Mouse (Mus musculus) cerebellum, adult 18-20 months (tissue): ENCODE data around the gene Mcu.

Source experiments
- DNase-seq, 2 experiments: peaks; one replicate each; pipeline ENCODE4 v3.0.0; 2021

Gene Mcu

DNA sequence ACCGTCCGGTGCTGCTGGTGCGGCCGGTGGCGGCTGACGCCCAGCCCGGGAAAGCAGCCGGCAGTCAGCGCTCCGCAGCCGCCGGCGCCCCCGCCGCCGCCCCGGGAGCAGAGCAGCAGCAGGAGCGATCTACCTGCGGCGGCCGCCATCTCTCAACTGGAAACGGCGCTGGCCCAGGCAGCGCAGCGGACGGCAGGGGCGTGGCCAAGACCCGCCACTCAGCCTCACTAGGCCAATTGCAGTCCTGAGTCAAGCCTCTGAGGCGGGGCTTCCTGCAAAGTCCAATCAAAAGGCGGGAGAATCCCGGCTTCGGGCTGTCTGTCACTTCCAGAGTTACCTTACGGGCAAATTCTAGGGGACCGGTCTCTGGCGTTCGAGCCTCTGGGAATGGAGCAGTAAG lies at the start of gene Mcu:
Mcu (minus strand) TSS at position 171 of the 400 bp plus-strand sequence.
- peak; percentile 97 to 98 for DNase-seq

DNA sequence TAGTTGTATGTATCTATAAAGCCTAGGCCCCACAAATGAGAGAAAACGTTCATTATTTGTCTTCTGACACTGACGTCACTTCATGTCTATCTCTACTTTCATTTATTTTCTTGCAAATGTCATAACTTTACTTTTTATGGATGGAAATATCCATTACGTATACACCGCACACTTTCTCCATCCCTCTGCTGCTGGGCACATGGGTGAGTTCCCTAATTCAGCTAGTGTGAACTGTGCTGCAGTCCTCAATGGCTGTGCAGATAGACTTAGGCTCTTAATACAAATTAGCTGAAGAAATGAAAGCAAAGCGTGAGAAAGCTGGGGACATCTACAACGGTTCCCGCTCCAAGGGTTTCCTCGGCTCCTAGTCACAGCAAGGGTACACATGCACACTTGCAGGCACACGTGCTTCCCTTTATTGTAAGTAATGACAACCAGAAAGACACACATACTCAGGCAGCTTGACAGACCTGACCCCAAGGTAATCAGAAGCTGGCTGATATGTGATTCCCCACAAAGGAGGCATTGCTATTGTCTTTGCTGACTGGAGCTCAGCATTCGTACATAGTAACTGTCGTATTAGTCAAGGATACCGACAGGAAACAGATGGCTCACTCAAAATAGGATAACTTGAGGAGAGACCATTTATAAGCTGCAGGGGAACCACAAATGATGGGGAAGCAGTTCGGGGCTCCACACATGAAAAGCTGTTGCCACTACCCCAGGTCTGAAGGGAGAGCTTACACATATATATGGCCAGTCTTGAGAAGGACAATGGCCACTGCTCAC lies 49.2 kb upstream of the Mcu start:
- DNase-seq, result peak in 1 of 2 experiments; percentile 19

DNA sequence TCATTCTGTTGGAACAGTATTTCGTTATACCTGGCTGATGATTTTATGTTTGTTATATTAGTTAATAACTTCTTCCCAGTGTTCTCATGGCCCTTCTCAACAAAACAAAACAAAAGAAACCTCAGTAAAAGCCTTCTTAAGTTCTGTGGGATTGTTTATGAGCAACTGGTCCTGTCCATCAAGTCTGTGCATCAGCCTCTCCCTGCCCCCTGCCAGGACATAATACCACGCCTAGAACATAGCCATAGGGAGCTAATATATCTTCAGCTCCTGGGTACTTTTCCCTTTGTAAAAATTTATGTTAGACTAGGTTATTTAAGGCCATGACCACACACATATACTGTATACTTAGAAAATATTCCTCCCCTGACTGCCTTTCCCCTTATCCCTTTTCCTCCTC lies 48.3 kb upstream of the Mcu start:
- DNase-seq, result no peak

DNA sequence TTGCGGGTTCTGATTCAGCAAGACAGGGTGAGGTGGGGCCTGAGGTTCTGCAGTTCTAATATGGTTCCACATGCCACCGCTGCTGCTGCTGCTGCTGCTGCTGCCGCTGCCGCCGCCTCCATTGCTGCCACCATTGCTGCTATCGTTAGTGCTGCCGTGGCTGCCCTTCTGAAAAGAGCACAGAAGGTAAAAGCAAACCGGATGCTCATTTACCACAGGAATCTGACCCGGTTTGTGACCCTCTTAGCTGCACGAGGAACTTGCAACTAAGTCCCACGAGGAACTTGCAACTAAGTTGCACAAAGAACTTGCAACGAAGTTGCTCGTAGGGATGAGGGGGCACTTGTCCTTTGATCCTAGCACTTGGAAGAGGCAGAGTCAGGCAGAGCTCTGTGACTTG lies 40.3 kb upstream of the Mcu start:
- no peak for DNase-seq

DNA sequence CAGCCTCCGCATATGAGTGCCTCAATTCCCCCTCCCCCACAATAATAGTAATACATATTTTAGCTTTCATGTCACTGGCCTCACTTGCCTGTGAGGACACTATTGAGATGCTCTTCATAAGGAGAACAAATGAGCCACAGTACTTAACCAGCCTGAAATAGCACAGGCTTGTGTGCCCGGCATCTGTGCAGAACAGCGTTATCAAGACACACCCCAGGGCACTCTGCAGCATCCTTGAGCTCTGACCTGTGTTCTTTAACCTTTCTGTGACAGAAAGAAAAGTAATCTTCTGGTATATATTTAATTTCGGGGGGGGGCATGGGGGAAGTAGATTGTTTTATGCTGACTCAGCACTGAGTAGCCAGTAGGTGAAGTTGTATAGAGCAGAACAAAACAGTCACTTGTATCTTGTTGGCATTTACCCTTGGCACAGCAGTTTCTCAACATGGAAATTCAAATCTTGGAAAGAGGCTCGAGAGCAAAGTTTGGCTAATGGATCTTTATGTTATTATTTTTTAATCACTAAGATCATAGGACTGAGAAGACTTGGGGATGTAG lies 30.4 kb upstream of the Mcu start:
- no peak for DNase-seq

DNA sequence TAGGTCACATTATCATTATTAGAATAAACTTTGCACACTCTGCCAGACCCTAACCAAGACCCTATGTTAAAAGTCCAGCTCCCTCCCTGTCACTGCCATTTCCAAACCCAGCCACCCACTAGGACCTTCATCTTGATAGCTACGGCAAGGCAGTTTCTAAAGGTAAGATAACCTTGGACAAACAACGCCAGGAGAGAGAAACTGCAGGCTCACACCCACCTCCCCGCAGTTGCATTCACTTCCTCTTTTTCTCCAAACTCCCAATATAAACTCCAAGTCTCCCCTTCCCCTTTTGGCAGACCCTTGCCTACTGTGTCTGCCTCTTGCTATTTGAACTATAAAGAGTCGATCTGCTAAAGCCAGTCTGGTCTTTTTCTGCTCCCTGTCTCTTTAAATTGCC lies 28.7 kb upstream of the Mcu start:
- DNase-seq, result no peak

DNA sequence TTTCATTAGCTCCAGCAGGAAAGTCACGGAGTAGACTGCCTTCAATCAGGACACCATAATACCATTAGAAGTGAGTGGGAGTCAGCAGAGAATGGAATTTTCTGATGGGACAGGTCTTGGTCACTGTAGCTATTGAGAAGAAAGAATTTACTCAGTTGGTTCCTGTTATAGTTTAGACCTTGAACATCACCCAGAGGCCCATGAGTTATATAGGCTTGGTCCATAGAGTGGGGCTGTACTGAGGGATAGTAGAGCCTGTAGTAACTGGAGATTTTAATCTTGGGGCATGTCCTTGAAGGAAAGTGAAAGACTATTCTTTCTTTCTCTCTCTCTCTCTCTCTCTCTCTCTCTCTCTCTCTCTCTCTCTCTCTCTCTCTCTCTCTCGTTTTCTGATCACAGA lies 28.2 kb upstream of the Mcu start:
- DNase-seq, result no peak

DNA sequence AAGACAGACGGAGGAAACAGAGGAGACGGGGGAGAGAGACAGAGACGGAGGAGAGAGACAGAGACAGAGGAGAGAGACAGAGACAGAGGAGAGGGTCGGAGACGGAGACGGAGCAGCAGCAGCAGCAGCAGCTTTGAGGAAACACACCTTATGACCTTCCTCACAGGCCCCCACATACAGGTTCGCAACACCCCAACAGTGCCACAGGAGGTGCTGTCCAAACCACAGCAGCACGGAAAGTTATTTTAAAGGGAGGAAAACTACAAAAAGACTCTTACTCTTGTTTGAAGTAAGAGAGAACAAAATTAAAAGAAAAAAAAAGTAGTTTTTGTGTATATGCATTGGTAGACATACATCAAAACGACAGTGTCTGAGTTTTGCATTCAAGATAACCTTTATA lies 27.2 kb upstream of the Mcu start:
- DNase-seq, result no peak

DNA sequence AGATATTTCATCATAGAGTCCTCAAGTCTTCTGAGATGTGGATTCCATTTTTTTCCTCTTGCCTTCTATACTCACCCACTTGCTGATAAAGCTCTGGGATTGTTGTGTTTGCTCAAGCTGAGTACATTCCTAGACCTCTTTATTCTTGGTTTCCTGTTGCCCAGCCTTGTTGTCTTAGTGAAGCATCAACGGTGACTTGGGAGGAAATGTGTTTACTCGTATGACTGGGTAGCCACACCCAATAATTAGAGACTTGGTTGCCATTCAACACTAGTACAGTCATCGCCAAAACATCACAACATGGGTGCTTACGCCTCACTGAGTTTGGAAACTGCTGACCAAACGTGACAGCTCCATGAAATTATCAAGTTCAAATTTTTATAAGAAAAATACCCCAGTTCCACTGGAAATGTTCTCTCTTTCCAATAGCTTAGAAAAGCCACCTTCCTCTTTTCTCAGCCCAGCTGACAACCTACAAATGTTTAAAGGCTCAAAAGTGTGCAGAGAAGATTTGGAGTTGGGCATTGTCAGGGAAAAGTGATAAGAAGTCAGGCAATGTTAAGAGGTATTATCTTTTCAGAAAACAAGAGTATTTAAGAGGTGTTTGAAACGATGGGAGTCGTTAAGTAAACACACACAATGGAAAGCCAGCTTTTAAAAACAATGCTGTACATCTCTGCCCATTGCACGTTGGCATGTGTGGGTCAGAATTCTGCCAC lies 26.3 kb upstream of the Mcu start:
- no peak for DNase-seq

DNA sequence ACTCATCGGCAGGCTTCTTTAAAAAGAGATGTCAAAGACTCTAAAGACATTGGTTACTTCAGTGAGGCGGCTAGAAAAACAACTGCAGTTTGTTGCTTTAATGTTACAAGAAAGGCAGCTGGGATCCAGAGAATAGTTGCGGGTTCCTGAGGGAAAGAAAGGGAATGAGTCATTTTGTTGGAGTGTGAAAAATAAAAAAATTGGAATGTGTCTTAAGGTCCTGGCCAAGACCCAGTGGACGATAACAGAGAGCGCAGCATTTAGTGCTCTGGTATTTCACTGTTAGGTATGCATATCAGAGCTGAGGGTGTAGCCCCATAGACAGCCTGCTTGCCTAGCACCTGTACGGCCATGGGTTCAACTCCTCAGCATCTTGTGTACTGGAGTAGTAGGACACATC lies 22.1 kb upstream of the Mcu start:
- DNase-seq, result no peak

DNA sequence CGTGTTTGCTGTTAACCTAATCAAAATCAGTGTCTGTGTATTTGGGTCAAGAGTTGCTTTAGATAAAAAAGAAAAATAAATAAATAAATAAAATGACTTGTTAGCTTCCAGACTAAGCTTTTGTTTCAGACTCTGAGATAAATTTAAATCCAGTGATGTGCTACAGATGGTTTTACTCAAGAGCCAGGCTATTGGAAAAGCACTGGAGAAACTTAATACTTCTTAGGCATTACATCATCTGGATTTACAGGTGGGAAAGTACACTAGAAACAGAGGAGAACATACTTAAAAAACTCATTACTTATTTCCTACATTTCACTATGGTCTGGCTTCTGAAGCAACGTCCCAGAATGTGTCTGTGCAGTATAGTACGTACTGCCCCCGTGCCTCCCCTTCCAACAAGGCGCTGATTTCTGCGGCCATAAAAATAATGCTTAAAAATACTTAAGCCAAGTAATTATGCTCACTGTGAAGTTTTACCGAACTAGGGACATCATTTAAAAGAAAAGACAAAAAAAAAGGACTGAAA lies 21.2 kb upstream of the Mcu start:
- DNase-seq, result no peak

DNA sequence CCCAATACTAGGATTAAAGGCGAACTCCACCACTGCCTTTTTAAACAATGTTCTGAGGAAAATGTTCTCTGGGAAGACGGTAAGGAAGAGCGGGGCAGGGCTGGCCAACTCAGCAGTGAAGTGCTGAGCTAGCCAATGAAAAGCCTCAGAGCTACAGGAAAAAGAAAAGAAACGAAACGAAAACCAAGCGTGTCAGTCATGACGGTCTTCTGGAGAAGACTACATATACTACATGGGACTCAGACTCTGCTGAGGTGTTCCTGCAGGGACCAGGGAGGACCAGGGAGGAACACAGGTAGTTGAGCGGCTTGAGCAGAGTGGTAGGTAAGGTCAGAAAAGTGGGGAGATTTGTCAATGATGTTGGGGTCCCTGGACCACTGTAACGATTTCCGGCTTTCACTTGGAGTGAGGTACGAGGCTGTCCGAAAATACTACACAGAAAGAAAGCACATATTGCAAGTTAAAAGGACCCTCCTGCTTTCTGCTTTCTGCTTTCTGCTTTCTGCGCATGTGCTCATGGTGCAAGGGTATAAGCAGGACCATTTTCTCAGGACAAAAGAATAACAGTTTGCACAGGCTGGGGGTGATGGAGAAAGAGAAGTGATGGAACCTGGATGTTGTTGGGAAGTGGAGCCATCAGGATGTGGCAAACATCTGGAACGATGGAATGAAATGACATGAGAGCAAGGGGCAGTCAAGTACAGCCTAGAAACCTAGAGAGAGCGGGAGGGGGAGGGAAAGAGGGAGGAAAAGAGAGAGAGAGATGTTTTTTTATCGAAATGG lies 20.4 kb upstream of the Mcu start:
- DNase-seq, result no peak

DNA sequence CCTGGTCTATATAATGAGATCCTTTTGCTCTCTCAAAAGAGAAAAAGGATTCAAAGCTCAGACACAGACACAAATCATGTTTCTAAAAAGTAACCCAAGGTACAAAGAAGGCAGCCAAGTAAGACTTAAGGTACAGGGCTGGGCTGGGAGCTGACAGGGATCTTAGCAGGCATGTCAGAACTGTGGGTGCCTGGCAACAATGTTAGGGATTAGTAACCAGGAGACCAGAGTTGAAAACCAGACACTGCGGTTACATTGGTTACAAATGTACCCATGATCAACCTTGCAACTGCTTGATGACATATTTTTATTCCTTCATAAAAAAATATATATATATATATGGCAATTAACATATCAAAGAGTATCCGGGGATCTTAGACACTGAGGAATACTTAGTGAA lies 19.6 kb upstream of the Mcu start:
- no peak for DNase-seq

DNA sequence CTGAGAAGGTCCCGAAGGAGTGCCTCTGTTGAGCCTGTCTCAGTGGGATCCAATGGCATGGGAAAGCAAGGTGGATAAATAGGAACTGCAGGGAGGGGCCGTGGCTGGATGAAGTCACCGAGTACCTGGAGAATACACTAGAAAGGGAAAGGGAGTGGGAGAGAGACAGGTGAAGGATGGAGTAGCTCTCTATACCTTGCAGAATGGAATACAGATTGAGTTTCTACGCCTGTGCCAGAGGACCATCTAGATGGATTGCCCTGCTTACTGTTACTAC lies 13.0 kb upstream of the Mcu start:
- DNase-seq, result no peak

DNA sequence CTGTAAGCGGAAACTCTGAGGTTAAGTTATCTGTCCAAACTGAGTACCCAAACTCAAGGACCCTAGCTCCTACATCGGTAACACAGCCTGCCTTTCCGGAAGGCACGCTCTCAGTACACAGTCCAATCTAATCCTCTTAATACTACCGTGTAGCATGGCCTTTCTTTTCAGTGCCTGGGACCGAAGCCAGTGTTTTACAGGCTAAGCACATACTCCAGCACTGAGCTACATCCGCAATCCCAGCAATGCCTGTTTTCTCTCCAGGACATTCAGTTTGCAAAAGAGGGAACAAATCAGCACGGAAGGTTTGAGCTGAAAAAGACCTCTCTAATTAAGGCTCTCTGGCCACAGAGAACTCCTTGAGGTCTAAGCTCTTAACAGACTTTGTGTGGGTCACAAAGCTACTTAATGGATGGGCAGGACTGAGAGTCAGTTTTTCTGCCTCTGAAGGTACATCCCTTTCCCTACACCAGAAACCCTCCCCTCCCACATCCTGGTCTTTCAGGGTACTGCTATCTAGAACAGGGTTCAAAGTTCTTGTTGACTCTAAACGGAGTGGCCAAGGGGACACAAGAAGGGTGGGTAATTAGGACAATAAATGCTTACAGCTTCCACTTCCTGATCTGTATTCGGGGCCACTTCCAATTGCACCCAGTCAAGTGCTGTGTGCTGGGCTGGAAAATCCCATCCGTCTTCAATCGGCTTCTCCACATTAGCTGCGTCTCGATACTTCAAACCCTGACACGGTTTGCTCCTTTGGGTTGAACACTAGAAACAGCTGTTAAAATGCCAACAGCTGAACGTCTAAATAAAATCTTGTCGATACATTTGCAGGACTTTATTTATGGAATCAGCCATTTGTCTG lies 12.4 kb upstream of the Mcu start:
- DNase-seq, result no peak

DNA sequence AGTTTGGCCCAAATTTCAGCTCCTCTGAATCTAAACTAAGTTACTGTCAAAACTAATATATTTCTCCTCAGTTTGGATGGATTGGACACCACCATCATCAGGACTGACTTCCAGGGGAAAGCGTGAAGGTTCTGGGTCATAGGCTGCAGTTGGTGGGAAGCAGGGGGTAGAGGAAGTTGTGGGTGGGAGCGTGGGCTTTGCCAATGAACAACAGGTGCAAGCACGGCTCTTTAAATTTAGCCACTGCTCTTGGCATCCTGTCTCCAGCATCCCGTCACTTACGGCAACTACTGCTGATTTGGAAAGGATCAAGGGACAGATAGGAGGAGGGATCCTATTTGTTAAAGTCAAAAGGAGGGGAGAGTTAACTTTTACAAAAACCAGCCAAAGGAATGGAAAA lies 7.0 kb upstream of the Mcu start:
- peak; percentile 57 to 58 for DNase-seq

DNA sequence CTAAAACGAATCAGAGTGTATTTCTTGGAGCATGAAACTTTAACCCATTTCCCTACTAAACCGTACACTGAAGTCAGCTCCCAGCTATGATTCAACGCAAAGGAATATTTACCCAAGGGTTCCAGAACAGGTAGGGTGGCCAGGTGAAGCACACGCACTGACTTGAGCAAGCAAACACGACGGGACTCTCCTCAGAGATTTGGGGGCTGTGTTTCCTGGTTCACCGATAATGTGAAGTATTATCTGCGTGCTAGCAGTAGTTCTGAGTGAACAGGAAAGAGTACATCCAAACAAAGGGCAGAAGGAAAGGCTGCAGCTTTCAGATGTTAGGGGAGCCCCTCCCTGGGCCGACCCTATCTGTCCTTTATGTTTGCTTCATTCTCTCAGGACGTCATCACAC lies 4.9 kb upstream of the Mcu start:
- DNase-seq, result no peak

DNA sequence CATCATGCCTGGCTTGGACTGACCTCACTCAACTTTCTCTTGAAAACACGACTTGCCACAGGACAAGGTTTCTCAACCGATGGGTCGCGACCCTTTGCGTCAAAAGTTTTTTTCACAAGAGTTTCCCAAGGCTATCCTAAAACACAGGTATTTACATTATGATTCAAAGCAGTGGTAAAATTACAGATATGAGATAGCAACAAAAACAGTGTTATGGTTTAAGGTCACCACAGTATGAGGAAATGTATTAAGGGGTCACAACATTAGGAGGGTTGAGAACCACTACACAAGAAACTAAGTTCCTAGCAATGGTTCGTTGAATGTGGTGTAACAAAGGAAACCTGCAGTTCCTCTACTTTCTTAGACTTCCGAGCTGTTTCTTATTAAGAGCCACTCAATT lies 1.3 kb upstream of the Mcu start:
- DNase-seq, result no peak

DNA sequence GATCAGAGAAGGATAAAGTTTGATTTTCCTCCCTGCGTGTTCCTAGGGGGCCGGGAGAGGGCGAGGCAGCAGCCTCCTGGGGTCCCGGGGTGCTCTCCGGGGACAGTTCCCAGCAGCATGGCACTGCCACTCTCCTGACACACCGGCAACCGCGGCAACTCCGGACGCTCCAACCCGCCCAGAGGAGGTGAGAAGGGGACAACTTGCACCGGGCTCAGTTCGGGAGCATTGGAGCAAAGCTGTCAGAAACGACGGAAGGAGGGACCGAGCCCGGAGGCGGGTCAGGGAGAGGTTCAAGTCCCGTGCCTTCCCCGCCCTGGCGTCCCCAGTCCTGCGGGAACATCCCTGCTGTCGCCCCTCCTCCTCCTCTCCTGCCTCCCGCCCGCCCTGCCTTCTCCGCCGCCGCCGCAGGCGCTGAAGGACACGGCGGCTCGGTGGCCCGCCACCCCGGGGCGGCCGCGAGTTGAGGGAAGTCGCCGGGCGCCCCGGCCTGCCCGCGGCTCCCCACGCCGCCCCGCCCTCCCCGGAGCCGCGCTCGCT lies 441 bp downstream of the Mcu start, which contains the start of gene Gm10322:
Gm10322 (plus strand) TSS at position 83 of the 540 bp plus-strand sequence.
- DNase-seq, result peak in 1 of 2 experiments; percentile 75

DNA sequence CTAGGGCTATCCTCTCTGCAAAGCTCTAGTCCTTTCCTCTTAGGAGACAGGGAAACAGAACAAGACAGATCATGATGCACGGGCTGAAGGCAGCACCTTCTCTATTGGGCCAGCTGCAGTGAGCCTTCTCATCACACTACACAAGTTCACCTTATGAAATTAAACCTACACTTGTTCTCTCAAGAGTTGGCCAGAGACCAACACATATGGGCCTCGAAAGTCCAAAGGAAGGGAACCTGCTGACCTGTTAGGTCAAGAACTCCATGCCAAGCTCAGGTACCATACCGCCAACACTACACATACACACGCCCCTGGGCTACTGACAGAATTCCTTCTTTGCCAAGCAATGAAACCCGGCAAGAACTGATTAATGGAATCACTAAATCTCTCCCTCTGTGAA lies 1.1 kb downstream of the Mcu start:
- DNase-seq, result peak; percentile 31 to 57

DNA sequence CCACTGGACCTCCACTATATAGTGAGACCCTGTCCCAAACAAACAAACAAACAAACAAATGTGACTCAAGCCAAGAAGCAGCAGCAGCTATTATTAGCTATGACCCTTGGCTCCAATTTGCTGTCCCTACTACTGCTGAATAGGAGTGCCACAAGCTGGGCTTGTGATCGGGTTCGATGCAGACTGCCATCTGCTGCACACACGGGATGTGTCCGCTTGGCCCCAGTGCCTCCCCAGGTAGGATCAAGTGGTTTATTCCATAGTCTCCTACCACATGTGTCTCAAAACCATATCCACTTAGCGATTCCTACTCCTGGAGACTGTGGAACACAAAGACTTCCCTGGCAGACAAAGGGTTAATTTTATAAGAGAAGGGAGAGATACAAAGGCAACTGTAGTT lies 2.4 kb downstream of the Mcu start:
- peak; percentile 72 to 79 for DNase-seq

DNA sequence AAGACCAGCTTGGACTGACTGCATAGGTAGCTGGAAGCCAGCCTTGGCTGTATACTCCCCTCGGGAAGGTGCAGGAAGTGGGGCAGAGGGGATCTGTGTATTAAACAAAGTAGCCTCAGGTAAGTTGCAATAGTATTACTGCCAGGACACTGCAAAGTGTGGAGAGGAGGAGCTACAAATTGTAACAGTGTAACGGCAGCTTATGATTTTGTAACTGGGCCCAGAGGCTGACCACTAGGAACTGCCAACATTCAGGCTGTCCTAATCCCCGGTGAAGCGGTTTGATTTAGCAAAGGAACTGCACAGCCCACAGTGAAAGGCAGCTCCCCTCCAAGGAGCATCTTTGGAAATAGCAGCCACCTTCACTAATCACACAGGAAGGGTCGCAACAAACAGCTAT lies 3.2 kb downstream of the Mcu start:
- peak; percentile 27 to 44 for DNase-seq
